Mouse (Mus musculus) kidney, postnatal 0 days (tissue): ENCODE results near the gene Ift22. TPM values are rescaled to one million over a fixed set of nuclear protein-coding genes. Genes with fewer than 3 reads are reported as not detected.
"Not testable (repeated sequence)": the region's sequence is repeated elsewhere in the genome, so short reads cannot be mapped to it uniquely, and the experiment has no call there.

Experiments used
- ATAC-seq: fragments of 200-750 bp; cut with Nextera tagmentation; replicated peaks from 2 replicates; pipeline ENCODE4 v1.8.0; 2017; ENCODE audit warnings: low read depth, moderate number of reproducible peaks, moderate TSS enrichment, moderate library complexity; ENCODE audit not compliant: low FRiP score
- DNase-seq: peaks from one replicate; pipeline ENCODE4 v3.0.0-alpha.2; 2016; ENCODE audit warnings: low spot score
- H3K27ac ChIP-seq: fragments of 300-500 bp; sonication (generic); 2 replicates; pipeline ENCODE4 v1.5.1; 2014; ENCODE audit warnings: mild to moderate bottlenecking
- H3K27me3 ChIP-seq: fragments of 300-500 bp; sonication (generic); 2 replicates; pipeline ENCODE4 v1.6.1; 2014; ENCODE audit warnings: low read length, mixed read lengths; ENCODE audit not compliant: insufficient read depth
- H3K36me3 ChIP-seq: fragments of 300-500 bp; sonication (generic); 2 replicates; pipeline ENCODE4 v1.6.1; 2014; ENCODE audit warnings: low read length, mixed read lengths; ENCODE audit not compliant: insufficient read depth
- H3K4me1 ChIP-seq: fragments of 300-500 bp; sonication (generic); replicated peaks from 2 replicates; pipeline ENCODE4 v1.6.1; 2014; ENCODE audit warnings: antibody characterized with exemption, low read length, mixed read lengths; ENCODE audit not compliant: insufficient read depth
- H3K4me2 ChIP-seq: fragments of 300-500 bp; sonication (generic); 2 replicates; pipeline ENCODE4 v1.6.1; 2014; ENCODE audit warnings: mild to moderate bottlenecking, low read length, moderate library complexity, mixed read lengths
- H3K4me3 ChIP-seq: fragments of 300-500 bp; sonication (generic); replicated peaks from 2 replicates; pipeline ENCODE4 v1.5.1; 2014; ENCODE audit warnings: low read depth, low read length
- H3K9ac ChIP-seq: fragments of 300-500 bp; sonication (generic); 2 replicates; pipeline ENCODE4 v1.6.1; 2014; ENCODE audit warnings: low read depth, low read length
- H3K9me3 ChIP-seq: fragments of 300-500 bp; sonication (generic); replicated peaks from 2 replicates; pipeline ENCODE4 v1.6.1; 2016; ENCODE audit warnings: low read length, inconsistent platforms, mixed read lengths
- CTCF ChIP-seq: IDR thresholded peaks from 2 replicates; pipeline ENCODE4 v1.5.1; 2016; ENCODE audit warnings: antibody characterized with exemption, low read depth, mild to moderate bottlenecking, moderate library complexity
- WGBS: fragments of 180-500 bp; shearing (Covaris S2); extraction: QIAGEN DNeasy Blood & Tissue Kit; methylation state at CpG from one replicate; pipeline ENCODE4 v1.1.7; 2014; 5-methylcytosine and 5-hydroxymethylcytosine counted together
- polyA plus RNA-seq: library from polyadenylated mRNA; unstranded; fragments of >200 nt; fragmentation: Nextera tagmentation; extraction: Ambion mirVana; gene quantifications from 2 replicates; pipeline ENCODE4 v1.2.1, GENCODE M21; 2015

Gene Ift22
- polyA plus RNA-seq, 1 experiment from 2014 or later, result 75.8 TPM

- Histone ChIP-seq H3K27me3 (no peaks in the 10 kb centered on the region), H3K9ac (no peak overlapping the region), H3K4me2 (no peak overlapping the region), H3K9me3 (no peaks in the 10 kb centered on the region), H3K4me1 (no peaks in the 10 kb centered on the region), H3K4me3 (no peak overlapping the region), H3K36me3 (no peaks in the 10 kb centered on the region), H3K27ac (no peak overlapping the region)
- DNase-seq (peak; percentile 59), ATAC-seq (no peak)
- TF ChIP-seq CTCF, result no peak
- 57% methylated on average over 3 of the region's 3 CpGs for WGBS
Observed at GRCm38 (mm10) chr5:136942781-136943180, 34.8 kb downstream of the Ift22 start.

DNA sequence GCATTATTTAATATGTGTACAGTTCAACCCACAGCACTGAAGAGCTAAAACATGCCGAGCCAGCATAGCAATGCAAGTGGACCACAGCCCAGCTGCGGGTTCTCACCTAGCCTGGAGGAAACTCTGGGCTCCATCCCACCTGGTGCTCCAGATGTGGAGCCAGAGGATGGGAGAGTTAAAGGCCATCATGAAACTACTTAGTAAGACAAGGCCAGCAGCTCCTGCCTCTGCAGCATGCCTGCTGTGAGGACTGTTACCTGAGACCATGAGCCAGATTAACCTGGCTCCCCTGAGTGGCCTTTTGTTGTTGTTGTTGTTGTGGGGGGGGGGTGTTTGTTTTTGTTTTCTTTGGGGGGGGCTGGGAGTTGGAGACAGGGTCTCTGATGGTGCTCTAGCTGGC is 35.4 kb downstream of the Ift22 start:
- no peak for DNase-seq
- 69% methylated on average over 2 of the region's 2 CpGs for WGBS
- Histone ChIP-seq H3K27ac (no peak overlapping the region), H3K4me1 (no peaks in the 10 kb centered on the region), H3K9ac (no peak overlapping the region), H3K27me3 (no peaks in the 10 kb centered on the region), H3K36me3 (no peaks in the 10 kb centered on the region), H3K4me3 (no peak overlapping the region), H3K4me2 (no peak overlapping the region), H3K9me3 (no peaks in the 10 kb centered on the region)
- no peak for ATAC-seq
- TF ChIP-seq CTCF, result no peak

DNA sequence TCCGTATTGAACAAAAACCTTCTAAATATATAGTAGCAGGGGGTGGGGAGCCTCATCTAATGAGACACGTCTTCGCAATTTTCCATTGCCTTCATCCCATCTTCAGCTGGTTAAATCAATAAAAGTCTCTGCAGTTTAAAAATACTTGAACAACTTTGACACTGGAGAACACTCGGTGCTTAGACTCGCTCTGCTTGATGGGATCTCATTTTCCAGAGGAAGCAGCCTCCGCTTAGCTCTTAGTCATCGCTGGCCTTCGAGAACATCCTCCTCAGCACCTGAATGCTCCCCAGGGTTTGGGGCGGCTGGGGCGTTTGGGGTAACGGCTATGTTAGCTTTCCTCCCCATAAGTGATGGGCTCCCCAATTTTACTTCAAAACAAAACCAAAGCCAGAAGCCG is 37.1 kb downstream of the Ift22 start:
- 75% methylated on average over 12 of the region's 12 CpGs for WGBS
- Histone ChIP-seq H3K4me1 (no peaks in the 10 kb centered on the region), H3K9ac (no peak overlapping the region), H3K27me3 (no peaks in the 10 kb centered on the region), H3K4me2 (no peak overlapping the region), H3K9me3 (no peaks in the 10 kb centered on the region), H3K36me3 (no peaks in the 10 kb centered on the region), H3K4me3 (no peak overlapping the region), H3K27ac (no peak overlapping the region)
- DNase-seq, result no peak
- ATAC-seq, result no peak
- no peak for TF ChIP-seq CTCF

DNA sequence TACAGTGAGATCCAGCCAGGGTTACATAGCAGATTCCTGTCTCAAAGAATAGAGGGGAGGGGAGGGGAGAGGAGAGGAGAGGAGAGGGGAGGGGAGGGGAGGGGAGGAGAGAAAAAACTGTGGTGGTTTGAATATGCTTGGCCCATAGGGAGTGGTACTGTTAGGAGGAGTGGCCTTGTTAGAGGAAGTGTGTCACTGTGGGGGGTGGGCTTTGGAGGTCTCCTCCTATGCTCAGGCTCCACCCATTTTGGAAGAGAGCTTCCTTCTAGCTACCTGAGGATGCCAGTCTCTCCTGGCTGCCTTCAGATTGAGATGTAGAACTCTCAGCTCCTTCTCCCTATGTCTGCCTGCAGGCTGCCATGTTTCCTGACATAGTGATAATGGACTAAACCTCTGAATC is 39.9 kb downstream of the Ift22 start:
- H3K36me3 ChIP-seq, result no peaks in the 10 kb centered on the region
- DNase-seq (no peak), ATAC-seq (no peak)
- H3K27ac ChIP-seq, result no peak overlapping the region
- H3K27me3 ChIP-seq, result no peaks in the 10 kb centered on the region
- TF ChIP-seq CTCF, result no peak
- H3K9ac ChIP-seq, result no peak overlapping the region
- no peak overlapping the region for H3K4me3 ChIP-seq
- H3K4me2 ChIP-seq, result no peak overlapping the region
- H3K9me3 ChIP-seq, result no peaks in the 10 kb centered on the region
- H3K4me1 ChIP-seq, result no peaks in the 10 kb centered on the region

DNA sequence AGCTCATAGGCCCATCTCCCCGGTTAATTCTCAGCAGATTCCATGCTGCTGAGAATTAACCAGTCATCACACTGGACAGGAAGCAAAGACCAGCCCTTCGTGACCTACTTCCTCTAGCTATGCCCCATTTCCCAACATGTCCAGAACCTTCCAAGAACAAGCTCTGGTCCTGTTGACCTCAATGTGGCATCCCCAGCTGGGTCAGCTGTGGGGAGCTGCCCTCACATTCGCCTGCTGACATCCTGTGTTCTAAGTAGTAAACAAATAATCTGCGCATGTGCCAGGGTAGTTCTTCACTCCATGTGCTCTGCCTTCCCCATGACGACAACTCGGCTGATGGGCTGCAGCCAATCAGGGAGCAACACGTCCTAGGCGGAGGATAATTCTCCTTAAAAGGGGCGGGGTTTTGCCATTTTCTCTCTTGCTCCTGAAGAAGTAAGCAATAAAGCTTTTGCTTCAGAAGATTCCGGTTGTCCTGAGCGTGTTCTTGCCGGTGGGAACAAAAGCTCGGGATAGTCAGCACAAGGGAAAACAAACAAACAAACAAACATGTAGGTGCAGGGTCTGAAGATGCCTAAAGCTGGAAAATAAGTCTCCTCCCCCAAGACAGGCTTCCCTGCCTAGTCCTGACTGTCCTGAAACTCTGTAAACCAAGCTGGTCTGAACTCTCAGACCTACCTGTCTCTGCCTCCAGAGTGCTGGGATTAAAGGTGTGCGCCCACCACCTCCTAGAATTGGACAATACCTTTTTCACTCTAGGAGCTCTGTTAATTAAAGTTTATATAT is 41.8 kb downstream of the Ift22 start:
- H3K4me3 ChIP-seq, H3K4me2 ChIP-seq, H3K36me3 ChIP-seq, H3K27ac ChIP-seq, H3K4me1 ChIP-seq, ATAC-seq, H3K9ac ChIP-seq, H3K9me3 ChIP-seq, DNase-seq, H3K27me3 ChIP-seq: not testable (repeated sequence)
- WGBS, result 80% methylated on average over 14 of the region's 14 CpGs

GRCm38 (mm10) chr5:136950521-136950920 is 42.6 kb downstream of the Ift22 start:
- Histone ChIP-seq H3K9ac (no peak overlapping the region), H3K27me3 (no peaks in the 10 kb centered on the region), H3K4me2 (no peak overlapping the region), H3K4me3 (no peak overlapping the region), H3K27ac (no peak overlapping the region), H3K36me3 (no peaks in the 10 kb centered on the region), H3K4me1 (peaks cover 4% of the 10 kb centered on the region; the same call in 1 of the 2 replicates), H3K9me3 (no peaks in the 10 kb centered on the region)
- 83% methylated on average over 6 of the region's 6 CpGs for WGBS
- no peak for DNase-seq
- TF ChIP-seq CTCF, result no peak
- no peak for ATAC-seq

GRCm38 (mm10) chr5:136952153-136952552 is 44.2 kb downstream of the Ift22 start:
- no peak overlapping the region for H3K4me2 ChIP-seq

More at GRCm38 (mm10) chr5:136952153-136952552, 44.2 kb downstream of the Ift22 start:
- peaks cover 4% of the 10 kb centered on the region; the same call in 1 of the 2 replicates for H3K4me1 ChIP-seq
- WGBS, result 76% methylated on average over 4 of the region's 4 CpGs
- H3K9me3 ChIP-seq, result no peaks in the 10 kb centered on the region
- no peak overlapping the region for H3K4me3 ChIP-seq
- H3K27ac ChIP-seq, result no peak overlapping the region
- no peaks in the 10 kb centered on the region for H3K27me3 ChIP-seq
- TF ChIP-seq CTCF, result no peak
- no peak for ATAC-seq
- no peak overlapping the region for H3K9ac ChIP-seq
- no peaks in the 10 kb centered on the region for H3K36me3 ChIP-seq
- DNase-seq, result no peak
